In genomic region chr3:98101541-98101940, GRCm38 (mm10) we compare ENCODE assay signal across 17 mouse cellular contexts. TPM values are rescaled to one million over a fixed set of nuclear protein-coding genes. Genes with fewer than 3 reads are reported as not detected.
A peak's percentile ranks its signal among the peaks of the same experiment; 100 is the strongest.
DNase-seq lines count a peak whose midpoint lies in the region; ATAC-seq and TF ChIP-seq lines count a peak whose summit lies in the region.
"Had no signal": no experiment of that assay in that cellular context is flagged by ENCODE, and none has a peak within 500 bp of the region (broad histone marks: within the 10 kb centered on the region; RNA-seq: fewer than 3 reads in every experiment).

No protein-coding gene starts in this region.

- WGBS in kidney, embryonic 16.5 days = 58% methylated on average over 10 of the region's 10 CpGs
- 16% methylated on average over 10 of the region's 10 CpGs for WGBS in thymus, adult 2 months

- no peak overlapping the region for H3K9ac ChIP-seq in kidney, embryonic 16.5 days (replicated peaks; ENCODE audit: low read length)

- TF ChIP-seq CTCF in thymus, adult 2 months (IDR thresholded peaks at IDR 0.05; ENCODE audit: borderline replicate concordance, control insufficient read depth, extremely low read depth, insufficient read depth, low read length, poor library complexity) = no peak

- DNase-seq in kidney, postnatal 25 days = no peak
- peak; percentile 14 for DNase-seq in thymus, postnatal 14 days
- DNase-seq in thymus, adult 2 months = no peak
- DNase-seq in forelimb bud, embryonic 11.5 days (ENCODE audit: low read depth, low spot score) = peak; percentile 72
- no peak for DNase-seq in adrenal gland, adult 2 months
- DNase-seq in layer of hippocampus, adult 9-10 months (ENCODE audit: low spot score) = no peak
- DNase-seq: adrenal gland, adult 8-10 months; heart, adult 18-20 months; heart, postnatal 36 days; right cerebral cortex, postnatal 4 days had no signal

- ATAC-seq in kidney, embryonic 16.5 days (ENCODE audit: low FRiP score, low TSS enrichment) = no peak
- peak; percentile 90 for ATAC-seq in megakaryocyte progenitor cell, adult 5-6 weeks (replicated peaks; ENCODE audit: poor library complexity)
- ATAC-seq: forebrain, embryonic 16.5 days; intestine, embryonic 16.5 days had no signal

- no peak overlapping the region for H3K4me3 ChIP-seq in kidney, embryonic 16.5 days (ENCODE audit: low read length)
- no peak overlapping the region for H3K4me3 ChIP-seq in thymus, adult 2 months (ENCODE audit: control insufficient read depth, insufficient read depth, low read length)

- TF ChIP-seq POLR2A in thymus, adult 2 months (IDR thresholded peaks at IDR 0.05; ENCODE audit: control insufficient read depth, extremely low read depth, insufficient read depth, low read length, poor library complexity) = no peak

- H3K27ac ChIP-seq in kidney, embryonic 16.5 days (ENCODE audit: low read length) = peak overlapping the region; percentile 45
- no peak overlapping the region for H3K27ac ChIP-seq in thymus, adult 2 months (ENCODE audit: control insufficient read depth, insufficient read depth, low read length)

- H3K36me3 ChIP-seq in kidney, embryonic 16.5 days (ENCODE audit: insufficient read depth, low read length) = peaks cover 75% of the 10 kb centered on the region
- peaks cover 30% of the 10 kb centered on the region for H3K36me3 ChIP-seq in thymus, adult 2 months (ENCODE audit: control insufficient read depth, insufficient read depth, low read length)

- H3K4me2 ChIP-seq in kidney, embryonic 16.5 days (replicated peaks; ENCODE audit: low read depth, low read length) = no peak overlapping the region

- H3K9me3 ChIP-seq in kidney, embryonic 16.5 days (ENCODE audit: low read length) = peaks cover 11% of the 10 kb centered on the region

- H3K27me3 ChIP-seq in kidney, embryonic 16.5 days (ENCODE audit: insufficient read depth, low read length) = no peaks in the 10 kb centered on the region
- H3K27me3 ChIP-seq in thymus, adult 2 months (ENCODE audit: control insufficient read depth, insufficient read depth, low read length) = no peaks in the 10 kb centered on the region

- H3K4me1 ChIP-seq in kidney, embryonic 16.5 days (ENCODE audit: insufficient read depth, low read length) = peaks cover 21% of the 10 kb centered on the region
- peaks cover 7% of the 10 kb centered on the region for H3K4me1 ChIP-seq in thymus, adult 2 months (replicated peaks; ENCODE audit: control insufficient read depth, insufficient read depth, low read length)

RNA-seq across cellular contexts. Expression of gene Adam30, which starts 58.9 kb away (rescaled TPM):
- not detected in 2 replicates for polyA plus RNA-seq in kidney, embryonic 16.5 days (2015; fragmentation: Nextera tagmentation; extraction: Ambion mirVana)
- polyA plus RNA-seq in thymus, adult 2 months (2012; rRNA removed) = not detected in 2 replicates
- 0.05 TPM in 1 of 2 replicates, not detected in the other for total RNA-seq in megakaryocyte progenitor cell, adult 5-6 weeks (2015)
- not detected in 2 replicates for total RNA-seq in megakaryocyte progenitor cell, adult 5-6 weeks (2017)
- not detected for total RNA-seq in adrenal gland, adult 2 months (2021)
- polyA plus RNA-seq in adrenal gland, adult 2 months (2012; rRNA removed) = not detected in 2 replicates
- total RNA-seq: adrenal gland, adult 8-10 months; heart, adult 18-20 months; heart, postnatal 36 days; left cerebral cortex, postnatal 14 days had no signal
- polyA plus RNA-seq: cortical plate, adult 2 months; forebrain, embryonic 16.5 days; intestine, embryonic 16.5 days; stomach, embryonic 16.5 days had no signal

Comparison
In these comparisons a context has a peak if more than half of its experiments do, and no peak if none do; other contexts are left out.
1. DNase-seq: peak in thymus, postnatal 14 days (single experiment) and forelimb bud, embryonic 11.5 days (single experiment); none in kidney, postnatal 25 days (0 of 2), thymus, adult 2 months (single experiment), adrenal gland, adult 2 months (single experiment) and layer of hippocampus, adult 9-10 months (single experiment).